Mouse (Mus musculus): ENCODE data around the gene Socs4. TPM values are rescaled to one million over a fixed set of nuclear protein-coding genes. Genes with fewer than 3 reads are reported as not detected.

Gene Socs4
- polyA plus RNA-seq (2016; fragmentation: Nextera tagmentation; extraction: Ambion mirVana): 4.2 and 4.6 TPM in 2 replicates

GRCm38 (mm10) chr14:47276637-47277393 is at the start of gene Socs4, which contains the start of gene Wdhd1:
Gene Socs4, plus strand, starts transcription at chr14:47276931.
Gene Wdhd1, minus strand, starts transcription at chr14:47276857.
- H3K4me1 ChIP-seq (replicated peaks): peaks cover 22% of the 10 kb centered on the region
- H3K27me3 ChIP-seq (ENCODE audit: insufficient read depth, poor library complexity, severe bottlenecking): no peaks in the 10 kb centered on the region
- H3K36me3 ChIP-seq: peaks cover 36% of the 10 kb centered on the region
- H3K9me3 ChIP-seq: no peaks in the 10 kb centered on the region
- H3K4me3 ChIP-seq: peak within 1 kb of the TSS; percentile 83
- peak within 1 kb of the TSS; percentile 97 for H3K27ac ChIP-seq
- peak; percentile 96 for DNase-seq (ENCODE audit: low spot score)
- WGBS: under 1% methylated on average over 77 of the region's 77 CpGs

GRCm38 (mm10) chr14:47229796-47230376 is 46.8 kb upstream of the Socs4 start:
- Histone ChIP-seq H3K4me3 (no peak overlapping the region), H3K36me3 (no peaks in the 10 kb centered on the region), H3K27ac (no peak overlapping the region), H3K9me3 (no peaks in the 10 kb centered on the region), H3K4me1 (replicated peaks) (no peaks in the 10 kb centered on the region), H3K27me3 (ENCODE audit: insufficient read depth, poor library complexity, severe bottlenecking) (no peaks in the 10 kb centered on the region)
- no peak for DNase-seq (ENCODE audit: low spot score)
- WGBS: 84% methylated on average over 11 of the region's 11 CpGs

- no peak overlapping the region for H3K27ac ChIP-seq
- 74% methylated on average over 2 of the region's 2 CpGs for WGBS
- no peaks in the 10 kb centered on the region for H3K36me3 ChIP-seq
- H3K27me3 ChIP-seq (ENCODE audit: insufficient read depth, poor library complexity, severe bottlenecking): no peaks in the 10 kb centered on the region
- H3K9me3 ChIP-seq: peaks cover 10% of the 10 kb centered on the region; the same call in 1 of the 2 replicates
- H3K4me3 ChIP-seq: no peak overlapping the region
- H3K4me1 ChIP-seq (replicated peaks): no peaks in the 10 kb centered on the region
- no peak for DNase-seq (ENCODE audit: low spot score)
Measured at GRCm38 (mm10) chr14:47233602-47234001, 43.1 kb upstream of the Socs4 start.

DNA sequence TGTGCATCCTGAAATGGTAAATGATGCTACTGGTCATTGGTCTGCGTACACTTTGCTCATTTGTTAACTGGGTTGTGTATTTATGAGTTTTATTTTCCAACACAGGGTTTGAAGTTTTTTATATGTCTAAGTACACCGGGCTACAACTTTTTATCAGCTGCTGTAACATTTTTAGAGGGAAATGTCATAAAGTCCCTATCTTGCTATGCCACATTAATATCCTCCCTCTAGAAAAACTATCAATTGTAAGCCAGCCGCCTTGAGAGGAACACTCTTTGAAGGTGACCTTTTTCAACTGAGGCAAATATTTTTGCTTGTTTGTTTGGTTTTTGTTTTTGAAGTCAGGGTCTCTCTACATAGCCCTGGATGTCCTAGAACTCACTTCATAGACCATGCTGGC is 42.7 kb upstream of the Socs4 start:
- 91% methylated on average over 3 of the region's 3 CpGs for WGBS
- Histone ChIP-seq H3K9me3 (peaks cover 10% of the 10 kb centered on the region; the same call in 1 of the 2 replicates), H3K27ac (no peak overlapping the region), H3K36me3 (no peaks in the 10 kb centered on the region), H3K27me3 (ENCODE audit: insufficient read depth, poor library complexity, severe bottlenecking) (no peaks in the 10 kb centered on the region), H3K4me1 (replicated peaks) (no peaks in the 10 kb centered on the region), H3K4me3 (no peak overlapping the region)
- DNase-seq (ENCODE audit: low spot score): no peak

- no peak overlapping the region for H3K4me3 ChIP-seq
- peaks cover 10% of the 10 kb centered on the region; the same call in 1 of the 2 replicates for H3K9me3 ChIP-seq
- no peaks in the 10 kb centered on the region for H3K4me1 ChIP-seq (replicated peaks)
- H3K27ac ChIP-seq: no peak overlapping the region
- WGBS: 76% methylated on average over 5 of the region's 5 CpGs
- no peak for DNase-seq (ENCODE audit: low spot score)
- peaks cover 2% of the 10 kb centered on the region; the same call in 1 of the 2 replicates for H3K36me3 ChIP-seq
- H3K27me3 ChIP-seq (ENCODE audit: insufficient read depth, poor library complexity, severe bottlenecking): no peaks in the 10 kb centered on the region
Measured at GRCm38 (mm10) chr14:47234526-47235250, 42.0 kb upstream of the Socs4 start.

DNA sequence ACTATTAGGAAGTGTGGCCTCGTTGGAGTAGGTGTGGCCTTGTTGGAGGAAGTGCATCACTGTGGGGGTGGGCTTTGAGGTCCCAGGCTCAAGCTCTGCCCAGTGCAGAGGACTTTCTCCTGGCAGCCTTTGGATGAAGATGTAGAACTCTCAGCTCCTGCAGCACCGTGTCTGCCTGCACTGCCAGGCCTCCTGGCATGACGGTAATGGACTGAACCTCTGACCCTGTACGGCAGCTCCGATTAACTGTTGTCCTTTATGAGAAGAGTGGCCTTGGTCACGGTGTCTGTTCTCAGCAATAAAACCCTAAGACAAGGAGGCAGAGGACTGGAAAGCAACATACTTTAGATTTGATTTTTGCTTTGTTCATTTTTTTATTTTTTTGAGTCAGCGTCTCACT is 40.2 kb upstream of the Socs4 start:
- WGBS: 91% methylated on average over 7 of the region's 7 CpGs
- Histone ChIP-seq H3K9me3 (peaks cover 10% of the 10 kb centered on the region; the same call in 1 of the 2 replicates), H3K27ac (no peak overlapping the region), H3K27me3 (ENCODE audit: insufficient read depth, poor library complexity, severe bottlenecking) (no peaks in the 10 kb centered on the region), H3K4me3 (no peak overlapping the region), H3K36me3 (peaks cover 17% of the 10 kb centered on the region), H3K4me1 (replicated peaks) (no peaks in the 10 kb centered on the region)
- DNase-seq (ENCODE audit: low spot score): no peak

DNA sequence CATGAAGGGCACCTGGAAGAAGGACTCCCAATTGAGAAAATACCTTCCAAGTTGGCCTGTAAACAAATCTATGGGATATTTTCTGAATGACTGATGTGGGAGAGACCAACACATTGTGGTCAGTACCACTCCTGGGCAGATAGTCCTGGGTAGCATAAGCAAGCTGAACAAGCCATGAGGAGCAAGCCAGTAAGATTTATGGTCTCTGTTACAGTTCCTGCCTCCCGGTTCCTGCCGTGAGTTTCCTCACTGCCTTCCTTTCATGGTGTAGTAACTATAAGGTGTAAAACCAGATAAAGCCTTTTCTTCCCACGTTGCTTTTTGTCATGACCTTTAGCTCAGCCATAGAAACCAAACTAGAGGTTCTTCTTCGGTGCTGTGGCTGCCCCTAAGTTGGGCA is 39.4 kb upstream of the Socs4 start:
- WGBS: 86% methylated on average over 4 of the region's 4 CpGs
- Histone ChIP-seq H3K4me1 (replicated peaks) (no peaks in the 10 kb centered on the region), H3K9me3 (peaks cover 10% of the 10 kb centered on the region; the same call in 1 of the 2 replicates), H3K36me3 (peaks cover 25% of the 10 kb centered on the region), H3K27me3 (ENCODE audit: insufficient read depth, poor library complexity, severe bottlenecking) (no peaks in the 10 kb centered on the region), H3K27ac (no peak overlapping the region), H3K4me3 (no peak overlapping the region)
- DNase-seq (ENCODE audit: low spot score): no peak

DNA sequence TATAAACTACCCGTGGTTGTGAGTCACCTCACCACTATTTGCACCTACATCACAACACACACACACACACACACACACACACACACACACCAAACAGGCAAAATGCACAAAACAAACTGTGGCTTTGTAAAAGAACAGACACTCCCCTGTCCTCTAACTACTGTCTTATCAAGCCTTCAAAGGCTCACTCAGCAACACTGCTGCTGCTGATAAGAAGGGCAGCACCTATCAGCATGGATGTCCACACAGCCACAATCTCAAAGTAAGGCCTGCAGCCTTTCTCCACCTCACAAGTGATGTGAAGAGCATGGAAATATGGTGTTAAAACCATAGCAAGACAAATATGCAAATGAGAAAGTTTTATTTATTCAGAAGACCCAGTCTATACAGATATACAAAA is 36.1 kb upstream of the Socs4 start:
- H3K27me3 ChIP-seq (ENCODE audit: insufficient read depth, poor library complexity, severe bottlenecking): no peaks in the 10 kb centered on the region
- H3K4me3 ChIP-seq: no peak overlapping the region
- H3K27ac ChIP-seq: no peak overlapping the region
- DNase-seq (ENCODE audit: low spot score): no peak
- H3K9me3 ChIP-seq: 0 out of 2 replicates have a peak, but pooled peaks cover 6% of the 10 kb centered on the region
- 100% methylated on average over 1 of the region's 1 CpGs for WGBS
- H3K36me3 ChIP-seq: peaks cover 57% of the 10 kb centered on the region
- no peaks in the 10 kb centered on the region for H3K4me1 ChIP-seq (replicated peaks)

DNA sequence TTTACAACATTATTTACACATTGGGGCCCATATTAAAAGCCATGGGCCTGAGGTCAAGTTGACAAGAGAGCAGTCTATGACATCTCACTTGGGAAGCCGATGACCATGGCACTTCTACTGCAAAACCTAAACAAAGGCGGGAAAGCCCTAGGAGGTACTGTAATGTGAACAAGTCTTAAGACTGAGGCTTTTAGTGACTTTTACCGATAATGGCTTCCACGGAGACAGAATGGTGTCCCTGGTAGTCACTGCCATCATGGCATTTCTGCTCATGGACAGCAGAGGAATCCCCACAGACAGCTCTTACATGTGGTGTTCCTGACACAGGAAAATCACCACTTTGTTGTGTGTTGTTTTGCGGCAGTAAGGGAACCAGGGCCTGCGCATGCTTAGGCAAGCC is 35.7 kb upstream of the Socs4 start:
- Histone ChIP-seq H3K36me3 (peaks cover 61% of the 10 kb centered on the region), H3K27ac (no peak overlapping the region), H3K4me3 (no peak overlapping the region), H3K9me3 (0 out of 2 replicates have a peak, but pooled peaks cover 3% of the 10 kb centered on the region), H3K27me3 (ENCODE audit: insufficient read depth, poor library complexity, severe bottlenecking) (no peaks in the 10 kb centered on the region), H3K4me1 (replicated peaks) (no peaks in the 10 kb centered on the region)
- no peak for DNase-seq (ENCODE audit: low spot score)
- WGBS: 94% methylated on average over 6 of the region's 6 CpGs

DNA sequence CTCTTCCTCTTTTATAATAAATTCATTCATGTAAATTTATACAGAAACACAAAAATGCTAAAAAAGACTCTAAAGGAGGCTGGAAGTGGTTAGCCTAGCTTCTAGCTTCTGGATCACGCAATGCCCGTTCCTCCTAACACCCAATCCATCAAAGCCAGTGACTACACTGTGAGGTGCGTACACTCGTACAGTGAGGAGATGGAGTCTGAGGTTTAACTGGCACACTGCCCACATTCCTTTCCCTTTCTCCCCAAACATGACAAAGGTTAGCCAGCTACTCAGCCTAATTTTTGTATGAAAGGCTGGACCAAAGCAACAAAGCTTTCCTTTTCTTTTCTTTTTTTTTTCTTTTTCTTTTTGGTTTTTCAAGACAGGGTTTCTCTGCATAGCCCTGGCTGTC is 34.0 kb upstream of the Socs4 start:
- no peaks in the 10 kb centered on the region for H3K27me3 ChIP-seq (ENCODE audit: insufficient read depth, poor library complexity, severe bottlenecking)
- H3K9me3 ChIP-seq: no peaks in the 10 kb centered on the region
- no peak overlapping the region for H3K4me3 ChIP-seq
- no peaks in the 10 kb centered on the region for H3K4me1 ChIP-seq (replicated peaks)
- no peak for DNase-seq (ENCODE audit: low spot score)
- no peak overlapping the region for H3K27ac ChIP-seq
- WGBS: 91% methylated on average over 4 of the region's 4 CpGs
- peaks cover 78% of the 10 kb centered on the region for H3K36me3 ChIP-seq

DNA sequence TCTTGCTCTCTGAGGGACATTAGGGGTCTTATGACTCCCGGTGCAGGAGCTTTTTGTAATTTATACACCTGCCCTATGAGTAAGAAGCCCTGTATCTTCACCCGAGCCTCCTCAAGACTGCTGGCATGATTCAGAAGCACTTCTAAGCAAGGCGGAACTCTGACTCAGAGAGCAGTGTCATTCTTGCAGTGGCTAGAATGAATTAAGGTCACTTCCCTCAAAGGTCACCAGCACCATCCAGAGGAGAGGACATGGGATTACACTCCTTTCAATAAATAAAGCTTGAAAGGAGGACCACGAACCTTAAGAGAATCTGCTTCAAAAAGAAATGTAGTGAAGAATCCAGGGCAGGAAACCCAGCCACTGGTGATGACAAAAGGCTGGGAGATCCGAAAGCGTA is 26.9 kb upstream of the Socs4 start:
- no peak for DNase-seq (ENCODE audit: low spot score)
- H3K9me3 ChIP-seq: no peaks in the 10 kb centered on the region
- H3K27ac ChIP-seq: no peak overlapping the region
- 88% methylated on average over 6 of the region's 6 CpGs for WGBS
- peaks cover 94% of the 10 kb centered on the region for H3K36me3 ChIP-seq
- H3K27me3 ChIP-seq (ENCODE audit: insufficient read depth, poor library complexity, severe bottlenecking): no peaks in the 10 kb centered on the region
- H3K4me3 ChIP-seq: no peak overlapping the region
- no peaks in the 10 kb centered on the region for H3K4me1 ChIP-seq (replicated peaks)

DNA sequence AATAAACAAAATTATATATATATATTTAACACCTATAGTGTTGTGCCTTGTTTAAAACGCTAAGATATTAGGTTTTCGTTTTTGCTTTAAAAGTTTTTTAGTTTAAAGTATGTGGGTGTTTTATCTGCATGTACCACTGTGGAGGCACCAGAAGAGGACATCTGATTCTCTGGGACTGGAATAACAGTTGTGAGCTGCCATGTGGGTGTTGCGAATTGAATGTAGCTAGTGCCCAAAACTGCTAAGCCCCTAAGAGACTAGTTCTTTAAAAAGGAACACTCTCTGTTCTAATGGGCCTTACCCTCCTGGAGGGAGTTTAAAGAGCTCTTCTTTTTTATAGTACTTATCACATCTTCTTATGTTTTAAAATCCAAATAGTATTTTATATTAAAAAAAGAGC is 11.9 kb upstream of the Socs4 start:
- DNase-seq (ENCODE audit: low spot score): no peak
- peaks cover 89% of the 10 kb centered on the region for H3K36me3 ChIP-seq
- no peak overlapping the region for H3K27ac ChIP-seq
- no peaks in the 10 kb centered on the region for H3K4me1 ChIP-seq (replicated peaks)
- no peaks in the 10 kb centered on the region for H3K9me3 ChIP-seq
- no peaks in the 10 kb centered on the region for H3K27me3 ChIP-seq (ENCODE audit: insufficient read depth, poor library complexity, severe bottlenecking)
- no peak overlapping the region for H3K4me3 ChIP-seq
- 97% methylated on average over 3 of the region's 3 CpGs for WGBS

GRCm38 (mm10) chr14:47265829-47266228 is 10.9 kb upstream of the Socs4 start:
- H3K27ac ChIP-seq: no peak overlapping the region
- H3K9me3 ChIP-seq: no peaks in the 10 kb centered on the region
- H3K4me1 ChIP-seq (replicated peaks): no peaks in the 10 kb centered on the region
- H3K36me3 ChIP-seq: peaks cover 89% of the 10 kb centered on the region
- no peak overlapping the region for H3K4me3 ChIP-seq
- no peak for DNase-seq (ENCODE audit: low spot score)
- H3K27me3 ChIP-seq (ENCODE audit: insufficient read depth, poor library complexity, severe bottlenecking): no peaks in the 10 kb centered on the region
- WGBS: 94% methylated on average over 8 of the region's 8 CpGs
